Mouse (Mus musculus): ENCODE results near the gene Lactb. TPM values are rescaled to one million over a fixed set of nuclear protein-coding genes. Genes with fewer than 3 reads are reported as not detected.

The Lactb gene
- total RNA-seq (2021): 10 to 100 TPM; 13.9 to 14.4 TPM

DNA sequence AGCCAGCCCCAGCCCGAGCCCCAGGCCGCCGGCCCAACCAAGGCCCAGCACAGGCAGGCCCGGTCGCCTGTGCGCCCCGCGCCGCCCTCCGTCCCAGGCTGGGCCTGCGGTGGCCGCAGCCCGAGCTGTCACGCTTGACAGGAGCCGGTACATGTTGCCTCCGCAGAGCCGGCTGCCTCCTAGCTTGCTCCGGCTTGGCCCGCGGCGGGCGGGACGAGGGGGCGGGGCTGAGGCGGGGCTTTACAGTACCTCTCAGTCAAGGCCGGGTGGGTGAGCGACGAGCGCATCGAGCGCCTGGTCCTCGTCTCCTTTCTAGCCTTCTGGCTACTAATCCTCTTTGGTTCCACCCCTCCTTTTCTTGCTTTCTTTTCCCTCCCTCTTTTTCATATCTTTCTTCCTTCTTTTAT is at the start of gene Lactb:
Gene Lactb, minus strand, starts transcription at position 246 of the 407 bp plus-strand sequence.
- DNase-seq: peak; percentile 91 to 94

DNA sequence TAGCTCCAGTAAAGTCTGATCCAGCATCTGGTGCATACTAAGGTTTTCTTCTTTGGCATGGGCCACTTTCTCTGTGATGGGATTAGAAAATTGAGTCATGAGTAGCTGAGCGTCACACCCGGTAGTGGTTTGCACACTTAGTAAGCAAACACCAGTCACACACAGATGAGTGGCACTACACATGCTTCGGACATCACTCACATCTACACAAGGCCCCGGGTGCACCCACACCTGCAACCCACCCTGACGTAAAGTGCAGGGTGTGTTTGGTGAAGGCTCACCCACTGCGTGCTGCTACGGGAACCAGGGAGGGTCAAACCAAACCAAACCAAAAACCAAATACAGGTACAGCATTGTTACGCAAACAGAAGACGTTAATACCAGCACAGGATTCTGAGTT is 48.1 kb upstream of the Lactb start:
- DNase-seq: no peak

DNA sequence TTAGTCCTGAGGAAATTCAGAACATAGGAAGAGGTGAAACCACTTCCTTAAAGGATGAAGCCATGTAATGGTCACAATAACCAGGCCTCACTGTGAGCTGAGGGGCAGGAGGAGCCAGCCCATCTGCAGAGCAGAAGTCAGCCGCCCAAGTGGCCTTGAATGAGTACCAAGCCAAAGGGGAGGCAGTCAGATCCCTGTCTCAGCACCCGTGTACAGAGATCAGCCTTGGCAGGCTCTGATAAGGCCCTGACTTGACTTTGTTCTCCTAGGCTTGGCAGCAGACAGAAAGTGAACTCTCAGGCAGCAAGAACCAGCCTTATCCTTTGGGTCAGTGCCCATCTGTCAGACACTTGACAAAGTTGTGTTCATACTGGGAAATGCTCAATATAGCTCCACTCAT is 44.8 kb upstream of the Lactb start:
- DNase-seq: no peak

DNA sequence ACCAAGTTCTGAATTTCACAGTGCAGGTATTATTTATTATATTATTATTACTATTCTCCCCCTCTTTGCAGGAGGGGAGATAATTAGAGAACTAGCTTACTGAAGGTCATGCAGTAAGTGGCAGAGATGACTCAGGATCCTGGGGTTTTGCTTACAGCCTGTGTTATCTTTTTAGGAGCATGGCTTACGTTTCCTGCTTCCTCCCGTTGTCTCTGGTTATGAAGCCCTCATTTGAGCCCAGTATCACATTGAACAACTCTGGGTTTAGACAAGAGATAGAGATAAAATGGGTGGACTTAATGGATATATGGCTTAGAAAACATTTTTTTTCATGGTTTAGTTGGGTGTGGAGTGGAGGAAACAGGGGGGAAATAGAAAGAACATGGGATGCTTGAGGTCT is 38.2 kb upstream of the Lactb start:
- no peak for DNase-seq

DNA sequence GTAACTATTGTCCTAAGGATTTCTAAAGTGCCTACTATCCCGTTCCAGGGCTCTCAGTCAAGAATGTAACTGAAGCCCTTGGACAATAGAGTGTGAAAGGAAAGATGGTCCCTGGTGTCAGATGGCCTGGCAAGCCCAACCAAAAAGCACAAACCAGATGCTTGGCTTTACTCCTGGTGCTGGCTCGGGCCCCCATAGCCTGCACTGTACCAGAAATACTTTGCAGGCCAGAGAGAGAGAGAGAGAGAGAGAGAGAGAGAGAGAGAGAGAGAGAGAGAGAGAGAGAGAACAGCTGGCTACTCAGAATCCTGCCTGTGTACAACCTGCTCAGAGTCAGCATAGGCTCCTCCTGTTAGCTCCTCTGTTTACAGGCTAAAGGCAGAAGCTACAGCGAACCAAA is 37.2 kb upstream of the Lactb start:
- DNase-seq: no peak

DNA sequence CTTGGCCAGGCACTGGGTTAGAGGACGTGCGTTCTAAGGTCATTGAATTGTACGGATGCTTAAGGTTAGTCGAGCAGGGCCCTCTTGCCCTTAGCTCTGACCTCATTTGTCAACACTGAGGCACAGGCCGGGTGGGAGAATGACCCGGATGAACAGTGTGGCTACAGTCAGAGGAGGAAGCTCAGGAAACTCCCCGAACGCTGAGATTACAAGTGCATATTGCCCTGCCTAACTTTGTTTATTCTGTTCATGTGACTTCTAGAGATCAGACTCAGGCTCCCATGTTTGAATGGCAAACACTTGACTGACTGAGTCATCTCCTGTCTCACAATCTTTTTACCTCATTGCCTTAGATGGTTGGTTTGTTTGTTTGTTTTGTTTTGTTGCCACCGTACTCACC is 36.2 kb upstream of the Lactb start:
- no peak for DNase-seq

DNA sequence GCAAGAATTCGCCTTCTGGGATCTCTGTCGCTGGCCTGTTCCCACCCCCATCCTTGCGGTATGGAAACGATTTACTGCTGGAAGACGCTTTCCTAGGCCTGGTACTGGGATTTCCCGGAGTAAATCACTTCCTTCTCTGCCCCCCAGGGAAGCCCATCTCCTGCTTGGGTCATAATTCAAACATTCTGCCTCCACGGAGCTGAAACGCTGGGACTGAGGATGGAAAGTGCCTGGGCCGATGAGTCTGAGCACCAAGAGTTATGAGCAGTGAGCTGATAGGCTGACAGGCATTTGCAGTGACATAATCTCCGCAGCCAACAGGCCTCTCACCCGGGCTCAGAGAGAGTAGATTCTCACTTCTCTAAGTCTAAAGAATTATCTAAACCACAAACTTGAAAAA is 33.5 kb upstream of the Lactb start:
- DNase-seq: no peak

DNA sequence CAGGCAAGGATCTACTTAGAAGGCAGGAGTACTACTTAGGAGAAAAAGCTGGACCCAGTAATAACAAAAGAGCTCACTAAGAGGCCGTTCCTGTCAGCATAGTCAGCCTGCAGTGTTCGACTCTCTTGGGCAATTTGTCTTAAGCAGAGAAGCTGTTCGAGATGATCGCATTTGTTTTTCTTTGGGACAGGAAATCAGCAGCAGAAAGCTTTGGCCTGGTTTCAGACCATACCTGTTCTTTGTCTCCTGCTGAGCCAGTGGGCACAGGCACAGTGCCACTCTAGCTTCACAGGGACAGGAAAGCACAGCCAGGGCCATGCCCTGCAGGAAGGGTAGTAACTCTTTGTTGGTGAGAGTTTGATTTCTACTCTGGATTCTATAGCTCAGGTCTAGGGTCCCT is 31.1 kb upstream of the Lactb start:
- no peak for DNase-seq

DNA sequence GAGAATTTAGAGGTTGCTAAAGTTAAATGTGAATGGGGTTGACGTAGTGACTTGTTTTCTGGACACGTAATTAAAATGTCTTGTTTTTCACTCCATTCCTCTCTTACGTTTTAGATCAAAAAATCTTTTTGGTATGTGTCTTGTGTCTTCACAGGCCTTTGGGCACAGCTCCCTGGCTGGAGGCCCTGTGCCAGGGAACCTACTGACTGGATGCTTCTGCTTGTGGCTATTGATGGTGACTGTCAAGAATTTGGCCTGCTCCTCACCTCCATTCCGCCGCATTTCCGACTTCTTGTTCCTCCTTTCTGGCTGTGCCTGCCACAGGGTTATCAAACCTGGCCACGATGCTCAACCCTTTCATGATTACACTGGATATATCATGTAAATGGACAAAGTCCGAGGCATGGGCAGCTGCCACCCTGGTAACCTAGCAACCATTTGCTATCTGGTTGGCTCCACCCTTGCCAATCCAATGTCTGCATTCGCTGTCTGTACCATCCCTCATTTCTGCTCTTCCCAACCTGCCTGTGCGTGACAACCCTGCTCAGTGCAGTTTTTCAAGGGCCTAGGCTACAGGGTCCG is 30.0 kb upstream of the Lactb start:
- DNase-seq: no peak

DNA sequence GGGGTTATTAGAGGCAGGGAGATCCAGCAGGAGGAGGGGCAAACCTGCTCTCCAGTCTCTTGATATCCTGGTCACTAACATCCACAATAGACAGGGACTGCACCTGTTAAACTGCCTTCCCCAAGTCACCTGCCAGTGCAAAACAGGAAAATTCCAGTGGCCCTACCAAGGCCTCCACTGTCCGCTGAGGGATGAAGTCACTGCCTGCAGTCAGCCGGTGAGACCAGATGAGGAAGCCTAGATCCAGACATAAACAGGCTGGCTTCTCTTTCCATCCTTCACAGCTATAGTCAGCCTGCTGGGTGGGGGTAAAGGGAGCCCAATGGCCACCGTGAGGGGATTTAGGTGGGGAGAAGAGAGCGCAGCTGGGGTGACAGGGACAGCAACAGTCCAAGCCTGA is 28.4 kb upstream of the Lactb start:
- no peak for DNase-seq

DNA sequence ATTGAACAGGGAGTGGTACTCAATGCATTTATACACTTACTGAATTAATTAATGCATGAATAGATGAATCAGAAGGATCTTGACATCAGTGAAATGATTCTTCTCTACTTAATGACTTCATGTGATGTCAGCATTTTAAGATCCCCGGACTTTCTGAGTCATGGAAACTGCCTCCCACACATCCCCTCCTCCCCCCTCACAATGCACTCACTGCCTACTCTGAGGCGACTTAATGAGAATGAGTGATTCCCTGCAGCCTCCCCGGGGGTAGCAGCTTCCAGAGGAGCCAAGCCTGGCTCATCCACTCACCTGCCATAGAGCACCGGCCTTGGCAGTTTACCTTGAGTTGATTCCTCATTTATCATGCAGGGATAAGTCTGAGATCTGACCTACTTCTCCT is 27.9 kb upstream of the Lactb start:
- no peak for DNase-seq

DNA sequence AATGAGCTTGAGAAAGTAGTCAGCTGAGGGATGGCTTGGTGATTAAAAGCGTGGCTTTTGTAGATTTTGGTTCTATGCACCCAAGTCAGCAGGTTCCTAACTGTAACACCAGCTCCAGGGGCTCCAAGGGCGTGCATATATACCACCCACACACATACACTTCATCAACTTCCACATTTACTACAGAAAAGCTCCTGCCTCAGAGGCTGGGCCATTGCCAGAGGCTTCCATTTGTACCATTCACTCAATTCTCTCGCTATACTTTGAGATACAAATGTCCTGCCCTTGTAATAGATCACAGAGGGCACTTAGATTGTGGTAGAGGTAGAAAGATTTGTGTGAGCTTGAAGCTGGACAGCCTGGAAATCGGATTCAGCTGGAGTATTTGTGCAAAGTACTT is 26.2 kb upstream of the Lactb start:
- no peak for DNase-seq

DNA sequence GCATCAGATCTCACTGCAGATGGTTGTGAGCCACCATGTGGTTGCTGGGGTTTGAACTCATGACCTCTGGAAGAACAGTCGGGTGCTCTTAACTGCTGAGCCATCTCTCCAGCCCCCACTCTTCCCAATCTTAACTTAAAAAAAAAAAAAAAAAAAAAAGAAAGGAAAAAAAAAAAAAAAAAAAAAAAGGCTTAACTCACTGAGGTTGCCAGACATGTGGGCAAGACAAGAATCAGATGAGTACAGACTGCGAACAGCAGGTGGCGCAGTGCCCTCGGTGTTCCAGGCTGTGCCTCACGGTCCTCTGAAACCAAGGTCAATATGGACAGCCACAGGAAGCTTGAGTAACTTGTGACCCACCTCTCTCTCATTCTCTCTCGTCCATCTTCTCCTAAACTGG is 25.8 kb upstream of the Lactb start:
- peak; percentile 27 to 36 for DNase-seq

DNA sequence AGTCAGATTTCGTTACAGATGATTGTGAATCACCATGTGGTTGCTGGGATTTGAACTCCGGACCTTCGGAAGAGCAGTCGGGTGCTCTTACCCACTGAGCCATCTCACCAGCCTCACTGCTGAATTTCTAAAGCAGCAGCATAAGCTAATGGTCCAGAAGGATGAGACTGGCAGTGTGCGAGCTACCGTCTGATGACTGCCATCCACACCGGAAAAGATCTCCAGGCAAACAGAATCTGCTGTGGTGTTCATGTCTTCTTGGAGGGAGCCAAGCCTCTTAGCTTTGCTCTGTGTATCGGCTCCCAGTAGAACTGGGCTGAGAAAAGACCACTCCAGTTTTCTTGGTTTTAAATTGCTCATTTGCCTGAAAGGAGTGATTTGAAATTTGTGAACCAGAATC is 24.4 kb upstream of the Lactb start:
- no peak for DNase-seq

DNA sequence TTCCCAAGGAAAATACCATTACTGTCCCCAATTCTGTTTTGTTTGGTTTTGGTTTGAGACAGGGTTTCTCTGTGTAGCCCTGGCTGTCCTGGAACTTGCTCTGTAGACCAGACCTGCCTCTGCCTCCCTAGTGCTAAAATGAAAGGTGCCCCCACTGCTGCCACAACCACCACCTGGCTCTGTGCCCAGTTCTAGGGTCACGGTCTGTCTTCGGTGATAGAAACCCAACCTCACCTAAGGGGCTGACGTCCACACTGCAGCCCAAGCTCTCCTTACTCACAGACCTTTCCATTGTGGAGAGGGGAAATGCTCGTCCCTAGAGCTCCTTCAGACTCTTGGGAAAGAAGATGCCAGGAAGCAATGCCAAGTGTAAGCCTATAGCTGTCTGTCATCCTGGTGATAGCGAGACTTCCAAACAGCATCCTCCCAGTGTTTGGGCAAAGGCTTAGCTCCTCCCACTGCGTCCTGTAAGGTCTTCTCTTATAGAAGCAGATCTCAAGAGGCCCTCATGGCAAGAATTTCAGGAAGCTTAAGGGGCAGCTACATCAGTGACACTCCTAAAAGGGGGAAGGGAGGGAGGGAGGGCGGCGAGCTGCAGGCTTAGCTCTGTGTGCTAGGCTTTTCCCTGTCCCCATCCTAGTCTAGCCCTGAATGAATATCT is 16.6 kb upstream of the Lactb start:
- no peak for DNase-seq

DNA sequence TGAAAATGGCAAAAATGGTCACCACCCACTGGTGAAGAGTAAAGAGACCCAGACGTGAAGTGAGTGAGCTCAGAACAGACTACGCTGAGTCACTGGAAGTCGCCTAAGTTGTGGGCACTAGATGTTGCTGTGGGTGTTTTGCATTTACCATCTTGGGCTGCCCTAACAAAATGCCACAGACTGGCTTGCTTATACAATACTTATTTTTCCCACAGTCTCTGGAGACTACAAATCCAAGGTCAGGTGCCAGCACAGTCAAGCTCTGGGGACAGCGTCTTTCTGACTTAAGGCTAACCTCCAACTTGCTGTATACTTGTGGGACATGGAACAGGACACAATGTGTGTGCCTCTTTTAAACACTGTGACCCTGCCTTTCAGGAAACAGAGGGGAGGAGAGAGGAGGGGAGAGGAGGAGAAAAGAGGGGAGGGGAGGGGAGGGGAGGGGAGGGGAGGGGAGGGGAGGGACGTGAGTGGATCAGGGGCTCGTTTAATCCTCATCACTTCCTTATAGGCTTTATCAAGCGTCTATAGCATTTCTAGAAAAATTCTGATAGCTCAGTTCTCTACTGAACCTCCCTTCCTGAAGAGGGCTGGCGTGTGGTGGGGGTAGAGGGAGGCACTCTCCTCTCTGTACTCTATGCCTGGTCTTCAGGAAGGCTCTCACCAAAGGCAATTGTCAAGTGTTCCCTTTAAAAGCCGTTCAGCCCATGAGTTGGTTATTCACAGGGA is 15.9 kb upstream of the Lactb start:
- DNase-seq: no peak

DNA sequence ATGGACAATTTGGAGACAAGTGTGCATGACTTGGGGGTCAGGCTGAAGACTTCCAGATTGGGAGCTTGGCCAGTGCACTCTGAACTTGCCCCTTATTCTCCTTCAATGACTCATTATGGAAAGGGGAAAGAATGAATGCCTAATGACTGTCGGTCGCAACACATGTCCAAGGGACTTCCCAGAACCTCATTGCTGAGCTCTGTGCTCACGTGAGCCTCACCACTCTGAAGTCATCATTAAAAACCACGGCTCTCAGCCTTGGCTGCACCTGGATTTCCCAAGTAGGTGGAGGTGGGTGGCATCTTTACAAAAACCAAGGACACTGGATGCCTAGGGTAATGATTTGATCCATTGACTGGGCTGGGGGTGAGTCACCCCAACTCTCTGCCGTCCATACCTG is 14.8 kb upstream of the Lactb start:
- no peak for DNase-seq

DNA sequence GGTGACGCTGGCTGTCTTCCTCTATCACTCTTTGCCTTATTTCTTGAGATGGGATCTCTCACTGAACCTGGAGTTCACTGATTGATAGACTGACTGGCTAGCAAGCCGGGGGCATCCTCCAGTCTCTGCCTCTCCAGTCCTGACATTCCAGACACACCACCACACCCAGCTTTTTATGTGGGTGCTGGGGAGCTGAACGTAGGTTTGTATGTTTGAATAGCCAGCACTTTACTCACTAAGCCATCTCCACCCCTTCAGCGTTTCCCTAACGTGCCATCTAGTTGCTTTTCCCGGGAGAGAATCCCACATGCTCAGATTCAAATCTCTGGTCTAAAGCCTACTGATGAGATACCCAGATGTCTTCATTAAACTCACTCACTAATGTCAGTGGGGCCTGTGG is 14.3 kb upstream of the Lactb start:
- no peak for DNase-seq

DNA sequence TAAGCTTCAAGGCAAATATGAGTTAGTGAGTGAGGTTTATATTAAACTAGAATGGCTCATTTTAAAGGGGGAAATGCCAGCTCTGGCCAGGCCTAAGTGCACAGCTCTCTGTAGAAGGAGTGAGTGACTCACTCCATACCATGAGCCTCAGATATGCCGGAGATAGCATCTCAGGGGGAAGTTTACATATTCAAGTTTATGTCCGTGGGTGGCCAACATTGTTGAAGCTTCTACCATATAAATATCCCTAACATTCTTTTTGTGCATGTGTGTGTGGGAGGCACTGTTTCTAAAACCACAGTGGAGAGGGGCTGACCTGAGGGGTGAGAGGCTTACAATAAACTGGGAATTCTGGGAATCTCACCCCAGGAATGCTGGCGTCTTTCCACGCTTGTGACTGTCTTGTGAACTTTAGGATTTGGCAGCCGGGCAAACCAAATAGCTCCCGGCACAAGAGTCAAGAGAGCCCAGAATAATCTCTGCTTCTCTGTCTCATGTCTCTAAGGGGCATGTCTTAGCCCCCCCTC is 13.7 kb upstream of the Lactb start:
- DNase-seq: no peak

DNA sequence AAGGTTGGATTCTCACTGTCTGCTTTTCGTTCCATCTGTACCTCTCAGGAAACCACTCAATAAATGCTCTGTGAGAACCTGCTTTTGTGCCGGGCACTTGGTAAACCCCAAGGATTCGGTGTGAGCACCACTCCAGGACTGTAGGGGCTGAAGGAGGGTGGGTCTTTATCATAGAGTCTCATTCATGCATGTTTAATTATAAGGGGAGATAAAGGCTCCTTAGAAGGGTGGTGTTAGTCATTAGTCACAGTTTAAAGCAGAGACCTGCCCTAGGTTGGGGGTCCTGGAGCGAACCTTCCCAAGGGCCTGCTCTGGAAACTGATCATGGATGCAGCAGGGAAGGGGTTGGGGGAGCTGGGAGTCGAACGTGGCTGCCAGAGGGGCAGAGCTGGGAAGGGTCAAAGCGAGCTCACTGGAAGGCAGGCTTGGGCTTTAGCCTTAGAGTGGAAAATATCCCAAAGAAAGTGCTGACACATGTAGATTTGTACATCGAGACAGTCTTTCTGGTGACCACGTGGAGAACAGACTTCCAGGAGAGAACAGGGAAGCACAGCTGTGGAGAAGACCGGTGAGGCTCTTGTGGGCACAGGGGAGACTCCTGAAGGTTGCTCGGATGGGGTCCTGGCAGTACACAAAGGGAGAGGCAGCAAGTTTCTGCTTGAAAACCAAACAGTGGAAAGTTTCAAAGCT is 13.1 kb upstream of the Lactb start:
- DNase-seq: no peak

DNA sequence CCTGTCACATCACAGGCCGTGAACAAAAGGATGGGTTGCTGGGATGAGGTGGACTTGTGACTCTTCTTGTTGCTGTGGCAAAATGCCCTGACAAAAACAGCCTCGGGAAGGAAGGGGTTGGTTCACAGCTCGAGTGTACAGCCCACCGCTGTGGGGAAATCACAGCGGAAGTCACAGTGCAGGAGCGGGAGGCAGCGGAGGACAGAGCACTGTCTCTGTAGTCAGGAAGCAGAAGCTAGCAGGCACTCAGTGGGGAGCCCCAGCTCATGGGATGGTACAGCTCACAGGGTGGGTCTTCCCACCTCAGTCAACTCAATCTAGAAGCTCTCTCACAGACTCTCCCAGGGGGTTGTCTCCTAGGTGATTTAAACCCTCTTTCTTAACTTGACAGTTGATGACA is 10.1 kb upstream of the Lactb start:
- no peak for DNase-seq

DNA sequence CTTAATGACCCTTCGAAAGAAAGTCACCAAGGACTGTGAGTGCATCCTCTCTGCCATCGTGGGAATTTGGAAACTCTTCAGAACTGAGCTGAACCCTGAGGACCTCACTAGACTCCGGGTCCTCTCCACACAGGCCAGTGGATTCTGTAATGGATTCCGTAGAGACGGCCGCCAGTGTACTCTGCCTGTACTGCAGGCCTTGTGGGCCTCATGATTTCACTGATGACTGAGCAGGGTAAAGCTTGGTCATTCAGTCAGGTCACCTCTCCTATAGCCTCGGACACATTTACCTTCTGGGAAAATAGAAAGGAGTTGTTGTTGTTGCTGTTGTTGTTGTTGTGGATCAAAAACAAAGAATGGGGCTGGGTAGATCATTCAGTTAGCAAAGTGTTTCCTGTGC is 6.8 kb upstream of the Lactb start:
- no peak for DNase-seq

DNA sequence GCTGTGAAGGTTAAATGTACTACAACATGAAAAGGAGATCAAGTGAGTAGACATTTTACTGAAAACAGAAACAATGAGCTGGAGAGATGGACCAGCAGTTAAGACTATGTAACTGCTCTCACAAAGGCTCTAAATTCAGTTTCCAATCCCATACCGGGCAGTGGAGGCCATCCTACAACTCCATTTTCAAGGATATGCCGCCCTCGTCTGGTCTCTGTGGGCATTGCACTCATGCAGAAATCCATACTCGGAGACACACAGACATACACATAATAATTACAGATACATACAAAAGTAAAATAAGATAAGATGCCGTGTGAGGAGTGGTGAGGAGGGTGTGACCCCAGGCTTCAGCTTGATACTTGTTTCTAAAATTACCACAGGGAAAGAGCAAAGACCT is 5.2 kb upstream of the Lactb start:
- DNase-seq: peak; percentile 36 to 42

Measured in layer of hippocampus, postnatal 36 days (tissue).